Mouse (Mus musculus): ENCODE data around the gene Fam43a. TPM values are rescaled to one million over a fixed set of nuclear protein-coding genes. Genes with fewer than 3 reads are reported as not detected.
A peak's percentile ranks its signal among the peaks of the same experiment; 100 is the strongest.

Fam43a gene
- total RNA-seq (2021), result 10 to 100 TPM; 17.1 to 18.0 TPM
- long read RNA-seq, experiment 1, transcript Fam43a-201 (1 exons, 3,075 nt), result major isoform, 9 of 9 reads
- long read RNA-seq, experiment 1, partial matches to known transcripts, result 0 of 9 reads
- long read RNA-seq, experiment 1, other reads (novel, unspliced or antisense), result 0 of 9 reads
- long read RNA-seq, experiment 2, transcript Fam43a-201 (1 exons, 3,075 nt), result major isoform, 5 of 5 reads
- long read RNA-seq, experiment 2, partial matches to known transcripts, result 0 of 5 reads
- long read RNA-seq, experiment 2, other reads (novel, unspliced or antisense), result 0 of 5 reads

- peak; percentile 82 to 88 for DNase-seq (ENCODE audit: low spot score in 2 of 2)
Measured at GRCm38 (mm10) chr16:30599491-30600268, at the start of gene Fam43a. Fam43a (plus strand) TSS chr16:30599723.

GRCm38 (mm10) chr16:30549966-30550747 lies 49.4 kb upstream of the Fam43a start:
- DNase-seq (ENCODE audit: low spot score in 2 of 2), result peak; percentile 77 to 84

- DNase-seq (ENCODE audit: low spot score in 2 of 2), result peak in 1 of 2 experiments; percentile 15
Measured at GRCm38 (mm10) chr16:30550748-30551192, 48.8 kb upstream of the Fam43a start, which contains the start of gene Tmem44. Tmem44 (minus strand) TSS chr16:30550842.

GRCm38 (mm10) chr16:30552621-30553338 lies 46.7 kb upstream of the Fam43a start:
- peak; percentile 44 to 64 for DNase-seq (ENCODE audit: low spot score in 2 of 2)

DNA sequence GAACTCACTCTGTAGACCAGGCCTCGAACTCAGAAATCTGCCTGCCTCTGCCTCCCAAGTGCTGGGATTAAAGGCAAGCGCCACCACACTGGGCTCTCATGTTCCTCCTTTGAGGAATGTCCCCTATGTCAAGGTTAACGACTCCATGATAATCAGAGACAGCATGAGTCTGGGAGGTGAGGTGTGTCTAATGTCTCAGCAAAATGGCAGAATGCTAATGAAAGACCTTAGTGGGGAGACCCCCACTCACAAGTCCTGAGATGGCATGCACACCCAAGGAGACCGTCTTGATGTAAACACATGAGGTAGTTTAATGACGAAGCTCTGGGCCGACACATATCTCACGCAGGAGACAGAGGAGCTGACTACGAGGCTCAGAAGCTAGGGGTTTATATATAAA lies 45.4 kb upstream of the Fam43a start:
- no peak for DNase-seq (ENCODE audit: low spot score in 2 of 2)

- no peak for DNase-seq (ENCODE audit: low spot score in 2 of 2)
Measured at GRCm38 (mm10) chr16:30559312-30559992, 40.1 kb upstream of the Fam43a start.

- DNase-seq (ENCODE audit: low spot score in 2 of 2), result no peak
Measured at GRCm38 (mm10) chr16:30560601-30561000, 38.9 kb upstream of the Fam43a start.

DNA sequence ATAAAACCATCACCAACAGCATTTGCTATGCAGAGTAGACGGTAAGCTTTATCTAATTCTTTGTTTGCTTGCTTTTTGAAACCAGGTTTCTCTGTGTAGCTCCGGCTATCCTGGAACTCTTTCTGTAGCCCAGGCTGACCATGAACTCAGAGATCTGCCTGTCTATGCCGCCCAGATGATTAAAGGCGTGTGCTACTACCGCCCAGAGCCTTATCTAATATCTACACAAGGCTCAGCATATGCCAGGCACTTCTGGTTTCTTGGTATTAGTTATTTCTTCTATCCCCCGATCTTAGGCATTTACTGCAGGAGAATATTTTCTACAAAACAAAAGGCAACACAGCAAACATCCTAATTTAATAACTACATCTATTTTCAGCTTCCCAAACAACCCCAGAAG lies 33.9 kb upstream of the Fam43a start:
- DNase-seq (ENCODE audit: low spot score in 2 of 2), result no peak

DNA sequence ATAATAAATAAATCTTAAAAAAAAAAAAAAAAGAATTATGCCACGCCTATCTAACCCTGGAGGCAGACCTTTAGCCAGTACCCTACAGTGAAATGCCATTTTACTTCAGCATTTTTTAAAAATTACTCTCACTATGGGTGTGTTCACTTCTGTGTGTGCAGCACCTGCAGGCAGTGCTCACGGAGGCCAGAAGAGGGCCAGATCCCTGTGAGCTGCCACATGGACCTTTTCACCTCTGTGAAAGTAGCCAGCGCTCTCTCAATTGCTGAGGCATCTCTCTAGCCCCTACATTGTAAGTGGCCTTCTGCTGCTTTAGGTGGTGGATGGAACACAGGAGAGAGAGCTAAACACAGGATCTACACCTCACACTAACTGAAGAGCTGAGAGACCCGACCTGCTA lies 29.4 kb upstream of the Fam43a start:
- no peak for DNase-seq (ENCODE audit: low spot score in 2 of 2)

GRCm38 (mm10) chr16:30571378-30571777 lies 28.1 kb upstream of the Fam43a start:
- no peak for DNase-seq (ENCODE audit: low spot score in 2 of 2)

DNA sequence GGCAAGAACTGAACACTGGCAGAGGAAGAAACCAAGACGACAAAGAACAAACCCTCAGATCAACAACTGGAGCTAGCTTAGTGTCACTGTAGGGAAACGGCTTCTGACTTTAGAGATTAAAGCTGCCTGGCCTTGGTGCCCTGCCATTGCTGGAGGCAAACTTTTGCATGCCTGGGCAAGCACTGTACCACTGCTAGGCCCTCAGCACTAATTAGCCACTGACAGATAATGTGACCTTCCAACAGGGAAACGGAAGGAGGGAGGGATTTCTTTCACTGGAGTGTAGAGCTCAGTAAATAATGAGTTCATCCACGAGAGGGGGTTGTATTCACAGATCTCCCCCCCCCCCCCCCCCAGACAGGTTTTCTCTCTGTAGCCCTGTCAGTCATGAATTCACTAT lies 27.3 kb upstream of the Fam43a start:
- DNase-seq (ENCODE audit: low spot score in 2 of 2), result no peak

DNA sequence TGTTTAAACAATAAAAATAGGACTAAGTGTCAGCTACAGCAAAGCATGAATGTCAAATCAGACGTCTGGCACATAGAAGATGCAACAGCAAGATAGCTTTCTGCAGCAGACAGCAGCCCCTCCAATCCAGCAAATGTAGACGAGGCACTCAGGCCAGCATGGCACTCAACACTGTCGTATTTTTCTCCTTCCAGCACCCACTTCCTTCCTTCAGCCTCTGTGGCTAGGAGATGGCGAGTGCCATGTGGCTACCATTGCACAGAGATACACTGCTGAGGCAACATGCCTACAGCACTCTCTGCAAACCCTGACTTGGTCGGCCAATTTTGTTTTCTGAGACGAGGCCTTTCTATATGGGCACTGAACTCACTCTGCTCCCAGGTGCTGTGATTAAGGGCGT lies 23.7 kb upstream of the Fam43a start:
- DNase-seq (ENCODE audit: low spot score in 2 of 2), result no peak

DNA sequence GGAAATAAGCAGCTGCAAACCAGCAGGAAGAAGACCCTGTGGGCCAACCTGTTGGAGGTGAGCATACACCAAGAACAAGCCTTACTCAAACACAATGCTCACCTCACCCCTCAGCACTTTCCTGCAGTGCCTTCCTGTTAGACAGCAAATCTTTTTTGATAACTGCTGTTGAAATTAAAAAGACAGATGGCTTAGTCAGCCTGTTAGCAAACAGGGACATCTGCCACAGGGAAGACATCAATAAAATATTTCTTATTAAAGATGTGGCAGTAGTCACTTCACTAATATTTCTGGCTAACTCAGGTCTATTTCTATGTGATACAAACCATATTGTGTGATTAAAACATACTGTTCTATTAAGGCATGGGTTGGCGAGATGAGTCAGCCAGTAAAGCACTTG lies 23.1 kb upstream of the Fam43a start:
- DNase-seq (ENCODE audit: low spot score in 2 of 2), result no peak

DNA sequence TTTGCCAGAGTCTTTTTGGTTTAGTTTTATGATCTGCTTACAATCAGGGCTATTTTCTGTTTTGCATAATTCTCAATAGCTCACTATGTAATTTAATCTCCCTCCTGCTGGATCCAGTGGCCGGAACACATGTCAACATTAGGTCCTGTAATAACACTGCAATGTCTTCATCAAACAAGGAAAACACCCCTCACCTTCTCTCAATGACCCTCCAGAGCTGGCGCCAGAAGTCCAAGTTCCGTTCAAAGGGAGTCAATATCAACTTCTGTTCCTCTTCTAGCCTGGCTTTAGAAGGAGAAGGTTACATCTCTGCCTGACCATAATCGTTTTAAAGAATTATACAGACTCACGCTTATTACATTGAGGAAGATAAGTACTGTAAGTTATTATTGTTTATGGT lies 18.8 kb upstream of the Fam43a start:
- no peak for DNase-seq (ENCODE audit: low spot score in 2 of 2)

- DNase-seq (ENCODE audit: low spot score in 2 of 2), result no peak
Measured at GRCm38 (mm10) chr16:30586935-30587493, 12.5 kb upstream of the Fam43a start.

GRCm38 (mm10) chr16:30587494-30588327 lies 11.8 kb upstream of the Fam43a start, which contains the start of gene Lsg1:
Lsg1 (minus strand) TSS chr16:30587592.
- peak; percentile 83 to 84 for DNase-seq (ENCODE audit: low spot score in 2 of 2)

GRCm38 (mm10) chr16:30590264-30591209 lies 9.0 kb upstream of the Fam43a start:
- no peak for DNase-seq (ENCODE audit: low spot score in 2 of 2)

DNA sequence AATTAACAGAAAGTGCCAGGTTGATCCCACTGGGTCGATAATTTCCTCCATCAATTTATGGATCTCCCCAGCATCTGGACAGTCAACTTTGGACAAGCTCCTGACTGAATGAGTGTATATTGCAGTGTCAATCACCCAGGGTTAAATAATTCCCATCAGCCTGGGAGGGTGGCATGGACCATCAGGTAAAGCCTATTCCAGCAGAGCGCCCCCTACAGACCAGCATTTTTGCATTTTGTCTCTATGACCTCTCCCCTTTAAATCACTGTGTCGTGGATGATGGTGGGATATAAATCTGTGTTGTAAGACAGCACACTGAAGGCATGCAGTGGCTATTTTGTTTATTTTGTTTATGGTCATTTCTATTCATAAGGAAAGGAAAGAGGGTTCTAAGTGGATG lies 7.5 kb upstream of the Fam43a start:
- no peak for DNase-seq (ENCODE audit: low spot score in 2 of 2)

All from left cerebral cortex, adult 18-20 months (tissue).